Mouse (Mus musculus): ENCODE measurements around the gene March9.
A peak's percentile ranks its signal among the peaks of the same experiment; 100 is the strongest.
"Not testable (repeated sequence)": the region's sequence is repeated elsewhere in the genome, so short reads cannot be mapped to it uniquely, and the experiment has no call there.

March9 gene

GRCm38 (mm10) chr10:127062101-127062500 lies 2.1 kb upstream of the March9 start:
- not testable (repeated sequence) for DNase-seq

GRCm38 (mm10) chr10:127061513-127061912 lies 1.5 kb upstream of the March9 start:
- no peak for DNase-seq

- no peak for DNase-seq
Measured at GRCm38 (mm10) chr10:127061085-127061484, 1.1 kb upstream of the March9 start.

GRCm38 (mm10) chr10:127059174-127059967 lies 613 bp downstream of the March9 start:
- no peak for DNase-seq

- no peak for DNase-seq
Measured at GRCm38 (mm10) chr10:127058708-127059107, 1.3 kb downstream of the March9 start.

- peak; percentile 72 for DNase-seq
Measured at GRCm38 (mm10) chr10:127058161-127058560, 1.8 kb downstream of the March9 start.

- no peak for DNase-seq
Measured at GRCm38 (mm10) chr10:127056490-127056889, 3.5 kb downstream of the March9 start.

GRCm38 (mm10) chr10:127055406-127055805 lies 4.6 kb downstream of the March9 start:
- DNase-seq: no peak

- DNase-seq: no peak
Measured at GRCm38 (mm10) chr10:127054646-127055045, 5.3 kb downstream of the March9 start.

GRCm38 (mm10) chr10:127050119-127050474 lies 9.9 kb downstream of the March9 start:
- no peak for DNase-seq

- no peak for DNase-seq
Measured at GRCm38 (mm10) chr10:127049395-127050118, 10.4 kb downstream of the March9 start.

GRCm38 (mm10) chr10:127048608-127049394 lies 11.2 kb downstream of the March9 start:
- no peak for DNase-seq

- no peak for DNase-seq
Measured at GRCm38 (mm10) chr10:127047954-127048353, 12.0 kb downstream of the March9 start, which contains the start of gene Cyp27b1. Gene Cyp27b1 (plus strand): TSS chr10:127048250.

GRCm38 (mm10) chr10:127043187-127043586 lies 16.8 kb downstream of the March9 start:
- no peak for DNase-seq

- DNase-seq: no peak
Measured at GRCm38 (mm10) chr10:127042468-127043115, 17.4 kb downstream of the March9 start.

GRCm38 (mm10) chr10:127041774-127042338 lies 18.1 kb downstream of the March9 start:
- DNase-seq: peak; percentile 92

GRCm38 (mm10) chr10:127041274-127041766 lies 18.7 kb downstream of the March9 start, which contains the start of the genes Mettl1 and Eef1akmt3:
Gene Mettl1 (plus strand): TSS chr10:127041414.
Gene Eef1akmt3 (minus strand): TSS chr10:127041513.
- peak; percentile 60 for DNase-seq

- peak; percentile 49 for DNase-seq
Measured at GRCm38 (mm10) chr10:127040569-127041214, 19.3 kb downstream of the March9 start.

- DNase-seq: no peak
Measured at GRCm38 (mm10) chr10:127037641-127038040, 22.3 kb downstream of the March9 start.

GRCm38 (mm10) chr10:127036273-127036672 lies 23.7 kb downstream of the March9 start:
- no peak for DNase-seq

GRCm38 (mm10) chr10:127033301-127033741 lies 26.7 kb downstream of the March9 start:
- no peak for DNase-seq

Measured in right cerebral cortex, postnatal 25 days (tissue).